Mouse (Mus musculus) ovary, postnatal 36 days (tissue): ENCODE data around the gene Srsf2.
A peak's percentile ranks its signal among the peaks of the same experiment; 100 is the strongest.
"Not testable (repeated sequence)": the region's sequence is repeated elsewhere in the genome, so short reads cannot be mapped to it uniquely, and the experiment has no call there.

Experiments
- DNase-seq: peaks from one replicate; pipeline ENCODE4 v3.0.0; 2022; ENCODE audit warnings: low spot score, mixed read lengths

Srsf2 gene

DNA sequence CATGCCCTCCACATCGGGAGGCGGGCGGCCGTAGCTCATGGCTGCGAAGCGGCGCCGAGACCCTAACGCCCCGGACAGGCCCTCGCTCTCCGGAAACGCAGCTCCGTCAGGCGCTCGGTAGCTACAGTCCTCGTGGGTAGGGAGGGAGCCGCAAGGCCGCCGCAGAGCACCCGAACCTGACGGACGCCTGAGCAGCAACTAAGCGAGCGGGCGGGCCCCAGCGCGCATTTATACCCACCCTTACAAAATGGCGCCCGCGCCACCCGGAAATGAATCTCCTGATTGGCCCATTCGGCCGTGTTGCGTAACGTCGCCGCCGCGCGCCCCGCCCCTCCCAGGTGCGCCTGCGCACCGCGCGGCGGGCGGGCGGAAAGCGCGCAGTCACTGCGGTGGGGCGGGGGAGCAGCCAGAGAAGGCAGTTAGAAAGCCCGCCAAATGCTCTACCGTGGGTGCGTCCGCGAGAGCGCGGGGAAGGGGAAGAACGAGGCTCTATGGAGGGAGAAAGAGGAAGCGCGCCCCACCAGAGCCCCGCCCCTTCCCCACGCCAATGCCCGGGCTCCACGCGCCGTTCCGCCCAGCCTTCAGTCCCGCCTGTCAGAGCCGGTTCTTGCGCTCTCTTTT lies at the start of gene Srsf2:
TSS of gene Srsf2 (minus strand) at position 204 of the 621 bp plus-strand sequence.
- peak; percentile 97 for DNase-seq

DNA sequence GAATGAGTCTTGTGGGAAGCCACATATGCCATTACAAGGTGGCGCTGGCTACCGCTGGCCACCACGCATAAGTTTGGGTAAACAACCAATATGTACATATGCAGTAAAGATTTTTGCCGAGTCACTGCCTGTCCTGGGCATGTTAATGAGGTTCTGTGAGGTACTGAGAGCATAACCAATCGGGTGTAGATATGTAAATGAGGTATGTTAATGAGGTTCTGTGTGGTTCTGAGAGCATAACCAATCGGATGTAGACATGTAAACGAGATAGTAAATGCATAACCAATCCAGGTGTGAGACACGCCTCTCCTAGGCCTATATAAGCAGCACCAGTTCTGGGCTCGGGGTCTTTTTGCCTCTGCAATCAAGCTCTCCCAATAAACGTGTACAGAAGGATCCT lies 49.7 kb upstream of the Srsf2 start:
- DNase-seq = not testable (repeated sequence)

DNA sequence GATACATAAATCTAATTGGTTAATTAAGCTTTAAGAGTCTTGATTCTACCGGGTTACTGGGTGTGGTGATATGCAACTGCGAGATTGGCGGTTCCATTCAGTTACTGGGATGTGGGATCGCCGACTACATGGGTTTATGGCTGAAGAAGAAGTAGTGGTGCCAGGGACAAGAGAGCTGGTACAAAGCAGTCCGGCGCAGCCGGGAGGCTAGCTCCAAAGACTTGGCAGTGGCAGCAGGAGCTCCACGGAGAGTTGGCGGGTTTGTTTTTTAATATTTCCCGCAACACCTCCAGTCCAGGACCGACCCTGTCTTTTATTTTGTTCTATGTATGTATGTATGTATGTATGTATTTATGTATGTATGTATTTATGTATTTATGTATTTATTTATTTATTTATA lies 46.4 kb upstream of the Srsf2 start:
- no peak for DNase-seq

DNA sequence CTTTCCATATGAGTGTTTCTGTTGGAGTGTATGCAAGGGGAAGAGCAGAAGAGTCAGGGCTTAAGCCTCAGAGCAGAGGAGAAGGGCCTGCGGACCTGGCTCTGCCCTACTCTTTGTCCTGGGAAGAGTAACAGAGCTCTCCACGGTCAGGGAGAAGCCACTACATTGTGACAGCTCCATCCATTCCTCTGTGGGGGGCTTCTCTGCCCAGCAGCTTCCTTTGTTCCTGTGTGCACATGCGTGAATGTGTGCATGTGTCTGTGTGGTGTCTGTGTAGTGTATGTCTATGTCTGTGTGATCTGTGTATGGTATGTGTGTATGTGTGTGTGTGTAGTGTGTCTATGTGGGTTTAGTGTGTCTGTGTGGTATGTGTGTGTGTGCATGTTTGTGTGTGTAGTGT lies 42.5 kb upstream of the Srsf2 start:
- no peak for DNase-seq

DNA sequence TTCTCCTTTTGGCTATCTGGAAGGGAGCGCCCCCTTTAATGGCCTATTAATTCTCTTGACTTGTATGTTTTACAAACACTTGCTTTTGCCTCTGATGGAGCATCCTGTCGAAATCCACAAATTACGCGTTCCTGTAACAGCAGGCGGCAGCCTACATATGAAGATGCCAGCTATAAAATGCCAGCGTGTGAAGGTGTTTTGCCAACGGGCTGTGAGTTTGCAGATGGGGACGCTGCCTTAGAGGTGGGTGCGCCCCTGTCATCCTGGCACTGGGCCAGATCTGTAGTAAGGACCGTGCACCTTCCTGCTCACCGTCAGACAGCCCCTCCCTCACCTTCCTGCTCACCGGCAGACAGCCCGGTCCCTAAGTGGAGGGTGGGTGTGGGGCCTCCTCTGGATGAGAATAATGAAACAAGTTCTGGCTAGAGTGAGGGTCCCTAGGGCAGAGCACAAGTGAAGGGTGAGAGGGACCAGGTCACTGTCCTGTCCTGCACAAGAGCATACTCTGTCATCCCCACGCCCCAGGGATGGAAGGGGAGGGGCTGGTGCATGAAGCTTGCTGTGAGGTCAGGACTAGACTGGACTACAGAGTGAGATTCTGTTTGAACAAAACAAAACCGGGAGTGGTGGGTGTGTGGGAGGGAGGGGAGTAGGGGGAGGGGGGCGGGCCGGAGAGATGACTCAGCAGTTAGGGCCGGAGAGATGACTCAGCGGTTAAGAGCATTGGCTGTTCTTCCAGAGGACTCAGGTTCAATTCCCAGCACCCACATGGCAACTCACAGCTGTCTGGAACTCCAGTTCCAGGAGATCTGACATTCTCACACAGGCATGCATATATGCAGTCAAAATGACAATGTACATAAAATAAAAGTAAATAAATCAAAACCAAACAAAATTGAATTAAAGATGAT lies 40.9 kb upstream of the Srsf2 start:
- DNase-seq = no peak

DNA sequence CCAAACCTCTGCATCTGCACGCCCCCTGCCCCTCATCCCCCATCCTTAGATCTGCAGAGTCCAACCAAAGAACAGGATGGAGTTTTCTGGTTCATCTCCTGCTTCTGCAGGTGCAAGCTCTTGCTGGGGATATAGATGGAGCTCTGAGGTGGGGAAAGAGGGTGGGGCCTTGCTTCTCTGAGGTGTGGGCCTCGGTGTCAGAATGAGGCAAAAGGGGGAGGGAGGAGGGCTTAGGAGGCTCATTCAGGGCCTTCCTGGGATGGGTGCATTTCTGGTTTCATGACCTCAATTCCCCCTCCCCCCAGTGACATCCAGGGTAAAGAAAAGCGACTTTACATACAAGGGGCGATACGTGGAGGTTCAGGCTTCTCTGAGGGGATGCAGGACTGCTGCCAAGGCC lies 34.2 kb upstream of the Srsf2 start:
- no peak for DNase-seq

DNA sequence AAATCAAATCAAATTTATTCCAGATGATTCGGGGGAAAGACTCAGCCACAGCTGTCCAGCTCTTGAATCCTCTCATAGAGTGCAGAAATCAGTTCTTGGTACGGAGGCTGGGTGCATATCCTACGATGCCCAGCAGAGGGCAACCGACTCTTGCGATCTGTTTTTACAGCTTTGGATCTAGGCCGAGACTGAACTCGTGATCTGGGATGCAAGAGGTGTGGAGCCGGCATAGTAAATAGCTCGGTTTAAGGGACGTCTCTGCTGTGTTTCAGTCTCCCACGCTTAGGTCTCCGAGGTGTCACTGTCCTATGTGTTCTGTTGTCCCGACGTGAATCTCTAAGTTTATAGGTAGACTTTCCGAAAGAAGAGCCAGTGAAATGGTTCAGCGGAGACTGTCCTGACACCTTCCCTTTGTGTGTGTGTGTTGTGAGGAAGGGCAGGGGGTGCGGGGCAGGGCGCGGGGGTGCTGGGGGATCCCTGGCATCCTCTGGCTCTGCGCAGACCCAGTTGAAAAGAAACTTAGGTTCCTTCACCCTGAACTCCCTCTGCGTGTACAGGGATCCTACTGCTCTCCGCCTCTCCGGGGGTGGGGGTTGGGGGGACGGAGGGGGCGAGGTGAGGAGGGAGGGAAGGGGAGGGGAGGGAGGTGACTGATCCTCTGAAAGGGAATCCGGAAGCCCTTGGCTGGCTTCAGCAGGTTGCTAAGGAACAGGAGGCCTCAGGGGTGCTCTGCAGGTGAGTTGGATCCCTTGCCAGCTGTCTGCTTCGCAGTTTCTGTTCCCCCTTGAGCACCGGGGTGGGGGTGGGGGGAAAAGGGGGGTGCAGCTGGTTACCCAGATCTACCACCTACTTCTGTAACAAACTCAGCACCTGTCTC lies 32.6 kb upstream of the Srsf2 start:
- peak; percentile 72 for DNase-seq

DNA sequence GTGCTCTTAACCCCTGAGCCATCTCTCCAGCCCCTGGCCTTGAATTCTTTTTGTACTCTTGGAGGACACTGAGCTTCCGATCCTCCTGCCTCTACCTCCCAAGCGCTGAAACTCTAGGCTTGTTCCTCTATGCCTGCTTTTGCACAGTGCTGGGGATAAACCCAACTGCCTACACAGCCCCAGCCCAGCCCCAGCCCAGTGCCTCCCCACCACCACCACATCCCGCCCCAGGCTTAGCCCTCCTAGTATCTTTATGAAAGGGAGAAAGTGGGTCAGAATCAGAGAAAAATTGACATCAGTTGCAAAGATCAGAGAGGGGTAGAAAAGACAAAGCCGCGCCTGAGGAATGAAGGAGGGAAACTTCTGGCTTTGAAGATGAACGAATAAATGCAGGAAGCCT lies 31.2 kb upstream of the Srsf2 start:
- DNase-seq = no peak

DNA sequence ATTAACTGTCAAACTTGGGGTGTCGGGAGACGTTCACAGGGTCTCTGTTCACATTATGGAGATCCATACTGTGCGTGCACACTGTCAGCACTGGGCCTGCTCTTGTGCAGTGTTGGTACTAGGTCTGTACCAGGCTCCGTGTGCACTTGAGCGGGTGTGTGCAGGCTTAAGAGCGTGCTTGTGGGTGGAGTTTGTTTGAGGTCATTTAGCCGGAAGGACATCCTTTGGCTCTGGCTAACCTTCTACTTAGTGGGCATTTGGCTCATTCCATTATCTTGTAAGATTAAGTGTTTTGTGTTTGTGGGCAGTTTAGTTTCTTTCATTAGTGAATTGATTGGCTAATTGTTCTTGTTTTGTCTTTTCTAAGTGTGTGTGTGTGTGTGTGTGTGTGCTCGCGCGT lies 29.6 kb upstream of the Srsf2 start:
- DNase-seq = no peak

DNA sequence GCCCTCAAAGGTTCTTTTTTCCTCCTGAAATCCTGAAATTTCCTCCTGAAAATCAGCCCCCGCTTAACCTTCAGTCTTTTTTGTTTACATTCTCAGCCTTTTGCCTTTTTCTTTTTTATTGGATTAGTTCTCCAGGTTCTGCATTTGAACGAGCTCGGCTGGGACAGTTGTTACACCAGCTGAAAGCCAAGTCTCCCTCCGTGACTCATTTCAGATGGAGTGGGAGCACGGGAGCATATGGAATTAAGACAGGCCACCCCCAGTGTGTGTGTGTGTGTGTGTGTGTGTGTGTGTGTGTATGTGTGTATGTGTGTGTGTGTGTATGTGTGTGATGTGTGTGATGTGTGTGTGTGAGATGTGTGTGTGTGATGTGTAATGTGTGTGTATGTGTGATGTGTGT lies 28.5 kb upstream of the Srsf2 start:
- no peak for DNase-seq

DNA sequence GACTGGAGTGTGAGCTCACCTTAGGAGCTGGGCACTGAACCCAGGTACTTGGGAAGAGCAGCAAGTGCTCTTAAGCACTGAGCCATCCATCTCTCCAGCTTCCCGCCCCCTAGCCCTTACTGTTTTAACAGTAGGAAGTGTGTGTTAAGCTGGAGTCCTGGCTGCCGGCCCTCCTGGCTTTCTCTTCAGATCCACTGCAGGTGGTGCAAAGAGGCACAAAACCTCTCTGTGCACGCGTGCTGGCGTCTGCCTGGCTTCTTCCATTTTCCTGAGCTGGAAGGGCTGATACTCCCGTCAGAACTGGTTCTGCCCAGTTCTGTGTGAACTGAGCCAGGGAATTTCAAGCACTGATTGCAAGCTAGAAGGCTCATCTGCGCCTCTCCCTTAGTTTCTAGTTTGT lies 27.9 kb upstream of the Srsf2 start:
- DNase-seq = no peak

DNA sequence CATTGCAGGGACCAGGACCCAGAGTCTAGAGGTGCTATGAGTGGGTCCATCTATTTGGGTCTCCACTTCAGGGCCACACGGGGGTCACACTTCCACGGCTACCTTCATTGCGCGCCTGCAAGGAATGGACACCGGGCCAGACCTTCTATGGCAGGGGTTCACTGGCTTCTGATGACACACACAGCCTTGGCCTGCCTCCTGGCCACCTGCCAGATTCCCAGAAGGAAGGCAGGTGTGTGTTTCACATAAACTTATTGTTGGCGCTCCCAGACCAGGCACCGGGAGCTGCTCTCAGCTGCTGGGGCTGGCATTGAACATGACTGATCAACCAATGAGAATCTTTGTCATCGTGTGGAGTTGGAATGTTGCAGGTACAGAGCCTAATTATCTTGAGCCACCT lies 25.6 kb upstream of the Srsf2 start:
- no peak for DNase-seq

DNA sequence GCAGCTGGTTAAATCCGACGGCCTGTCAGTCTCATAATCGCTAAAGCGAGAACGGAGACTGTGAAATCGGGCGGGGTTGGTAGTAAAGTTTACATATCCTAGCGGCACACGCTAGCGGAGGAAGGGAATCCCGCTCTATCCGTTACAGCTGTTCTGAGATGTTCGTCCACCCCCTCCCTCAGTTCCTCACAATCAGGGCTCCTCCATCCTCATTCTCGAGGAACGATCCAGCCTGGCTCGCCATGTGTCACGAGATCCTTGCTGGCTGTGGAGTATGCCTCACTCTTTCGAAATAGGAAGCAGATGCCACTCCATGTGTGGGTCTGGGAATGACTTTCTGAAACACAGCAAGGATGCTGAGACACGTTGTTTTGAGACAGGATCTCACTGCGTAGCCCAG lies 21.1 kb upstream of the Srsf2 start:
- DNase-seq = no peak

DNA sequence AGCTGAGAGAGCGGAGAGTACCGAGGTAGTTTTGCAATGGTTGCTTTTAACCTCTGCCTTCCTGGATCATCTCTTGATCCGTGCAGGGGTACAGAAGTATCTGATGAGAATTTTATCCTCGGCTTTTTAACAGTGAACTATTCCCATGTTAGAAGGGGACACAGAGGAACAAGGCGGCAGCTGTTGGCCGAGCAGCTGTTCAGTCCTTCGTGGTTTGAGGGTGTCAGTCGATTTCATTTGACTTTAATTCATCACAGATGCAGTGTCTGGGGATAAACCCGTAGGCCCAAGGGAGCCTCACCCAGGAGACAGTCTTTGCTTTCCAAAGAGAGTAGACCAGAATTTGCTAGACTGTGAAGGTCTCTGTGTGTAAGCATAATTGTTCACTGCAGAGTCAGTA lies 18.6 kb upstream of the Srsf2 start:
- no peak for DNase-seq

DNA sequence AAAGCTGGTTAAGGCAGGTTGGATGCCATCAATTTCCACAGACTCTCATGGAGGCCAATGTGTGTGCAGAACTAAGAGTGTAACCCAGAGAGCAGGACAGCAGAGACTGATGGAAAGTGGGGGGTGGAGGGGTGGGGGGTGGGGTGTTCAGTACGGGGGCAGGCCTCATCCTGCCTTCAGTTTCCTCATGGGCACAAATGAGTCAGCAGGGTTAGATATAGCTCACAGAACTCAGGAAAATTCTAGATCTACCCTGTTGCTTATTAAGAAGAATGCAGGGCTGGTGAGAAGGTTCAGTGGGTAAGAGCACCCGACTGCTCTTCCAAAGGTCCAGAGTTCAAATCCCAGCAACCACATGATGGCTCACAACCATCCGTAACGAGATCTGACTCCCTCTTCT lies 16.7 kb upstream of the Srsf2 start:
- no peak for DNase-seq

DNA sequence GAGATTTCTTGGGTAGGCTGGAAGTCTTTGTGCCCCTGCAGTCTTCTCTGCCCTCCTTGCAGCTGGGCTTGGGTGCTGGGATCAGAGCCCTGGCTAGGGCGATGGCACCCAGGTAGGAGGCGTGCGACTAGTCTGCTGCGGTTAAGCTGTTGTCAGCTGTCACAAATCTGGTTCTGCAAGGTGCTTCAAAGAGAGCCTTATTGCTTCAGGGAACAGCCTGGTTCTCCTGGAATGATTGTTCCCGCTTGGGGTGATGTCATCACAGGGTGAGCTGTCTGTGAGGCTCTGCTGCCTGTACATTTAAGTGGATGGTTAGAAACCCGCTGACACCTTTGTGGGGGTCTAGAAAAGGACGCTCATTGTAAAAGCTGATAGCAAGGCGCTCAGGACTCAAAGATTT lies 16.3 kb upstream of the Srsf2 start:
- DNase-seq = no peak

DNA sequence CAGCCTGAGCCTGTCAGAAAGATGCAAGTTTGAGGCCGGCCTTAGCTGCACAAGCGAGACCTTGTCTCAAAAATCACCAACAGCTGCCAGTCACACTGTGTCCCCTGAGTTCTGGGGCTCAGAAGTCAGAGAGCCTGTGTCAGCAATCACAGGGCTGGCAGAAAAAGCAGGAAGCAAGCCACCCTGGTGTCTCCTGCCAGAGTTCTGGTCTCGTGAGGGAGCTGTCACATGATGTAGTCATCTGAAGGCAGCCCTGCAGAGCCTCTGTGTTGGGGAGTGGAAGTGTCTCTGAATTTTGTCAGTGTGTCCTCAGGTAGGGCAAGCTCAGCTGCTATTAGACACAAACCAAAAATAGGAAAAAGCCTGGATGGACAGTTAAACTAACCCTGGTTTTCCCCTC lies 15.2 kb upstream of the Srsf2 start:
- DNase-seq = peak; percentile 22

DNA sequence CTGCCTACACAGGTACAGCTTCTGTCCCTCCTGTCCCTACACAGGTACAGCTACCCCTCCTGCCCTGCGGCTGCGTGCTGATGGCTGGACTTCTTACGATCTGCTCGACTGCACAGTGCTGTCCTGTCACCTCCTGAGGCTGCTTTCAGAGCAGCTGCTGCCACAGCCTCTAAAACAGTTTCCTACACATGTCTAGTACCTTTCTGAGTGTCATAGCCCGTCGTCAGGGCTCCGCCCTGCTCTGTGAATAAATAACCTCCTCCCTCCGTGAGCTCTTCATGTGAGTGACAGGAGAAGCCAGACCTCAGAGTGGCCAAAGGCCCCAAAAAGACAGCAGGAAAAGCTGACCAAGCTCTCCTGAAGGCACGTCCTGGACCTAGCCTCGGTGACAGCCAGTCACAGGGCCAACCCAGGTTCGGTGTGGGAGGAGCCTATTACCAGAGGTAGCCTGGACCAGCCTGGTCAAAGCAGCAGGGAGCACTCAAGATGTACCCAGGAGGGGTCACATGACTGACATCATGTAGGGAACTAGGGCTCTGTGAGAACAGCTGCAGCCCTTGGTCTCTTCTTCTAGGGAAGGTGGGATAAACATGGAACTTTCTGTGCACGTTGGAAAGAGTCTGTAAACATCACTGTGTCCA lies 13.2 kb upstream of the Srsf2 start:
- no peak for DNase-seq

DNA sequence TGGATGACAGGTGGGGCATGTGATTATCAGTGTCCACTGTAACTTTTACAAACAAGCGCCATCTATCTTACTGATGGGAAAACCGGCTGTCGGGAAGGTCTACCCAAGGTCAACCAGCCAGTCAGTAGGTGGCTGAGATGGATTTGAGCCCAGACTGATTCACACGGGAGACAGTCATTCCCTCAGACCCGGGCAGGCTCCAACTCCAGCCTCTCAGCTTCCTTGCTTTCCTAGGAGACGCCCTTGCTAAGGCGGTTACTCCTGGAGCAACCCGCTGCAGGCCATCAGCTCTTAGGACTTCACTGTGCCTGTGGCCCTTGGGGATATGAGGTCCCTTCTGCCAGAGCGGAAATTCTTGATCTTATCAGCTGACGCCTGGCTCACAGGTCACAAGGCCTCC lies 11.6 kb upstream of the Srsf2 start:
- no peak for DNase-seq

DNA sequence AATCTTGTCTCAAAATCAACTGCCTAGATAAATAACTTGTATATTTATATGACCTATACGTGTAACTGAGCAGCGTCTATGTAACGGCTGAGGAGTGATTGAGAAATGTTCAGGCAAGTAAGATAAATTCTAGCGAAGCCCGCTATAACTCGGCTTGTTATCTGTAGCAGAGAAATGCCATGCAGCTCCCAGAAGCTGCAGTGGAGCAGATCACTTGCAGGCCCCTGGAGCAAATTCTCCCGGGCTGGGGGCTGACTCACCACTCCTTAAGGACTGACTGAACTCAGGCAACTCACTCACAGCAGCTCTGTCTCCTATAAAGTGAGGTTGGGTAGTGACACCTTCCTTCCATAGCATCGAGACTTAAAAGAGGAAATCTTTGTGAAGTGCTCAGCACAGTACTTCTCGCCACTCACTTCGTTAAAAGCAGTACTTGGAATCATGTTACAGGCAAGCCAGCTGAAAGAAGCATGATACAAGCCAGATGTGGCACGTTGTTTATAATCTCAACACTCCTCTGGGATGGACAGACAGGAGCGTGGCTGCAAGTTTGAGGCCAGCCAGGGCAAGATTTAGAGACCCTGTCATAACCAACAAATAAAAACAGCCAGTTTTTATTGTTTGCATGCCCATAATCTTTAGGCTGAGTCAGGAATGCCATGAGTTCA lies 4.4 kb upstream of the Srsf2 start:
- DNase-seq = no peak

DNA sequence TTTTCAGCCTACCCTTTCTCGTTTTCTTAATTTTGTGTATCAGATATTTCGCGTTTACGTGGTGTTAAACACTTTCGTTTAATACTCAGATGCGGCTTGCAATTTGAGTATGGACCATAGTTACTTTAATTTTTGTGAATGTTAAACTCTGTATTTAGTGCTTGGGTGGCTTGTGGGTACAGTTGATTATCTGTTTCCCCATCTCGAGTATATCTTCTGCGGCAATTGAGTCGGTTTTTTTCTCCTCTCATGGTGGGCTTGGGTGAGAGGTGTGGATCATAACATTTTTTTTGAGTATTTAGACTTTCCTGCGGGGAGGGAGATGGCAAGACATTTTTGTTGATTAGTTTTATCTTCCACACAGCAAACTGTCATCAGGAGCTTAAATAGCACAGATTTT lies 1.4 kb upstream of the Srsf2 start:
- DNase-seq = no peak

DNA sequence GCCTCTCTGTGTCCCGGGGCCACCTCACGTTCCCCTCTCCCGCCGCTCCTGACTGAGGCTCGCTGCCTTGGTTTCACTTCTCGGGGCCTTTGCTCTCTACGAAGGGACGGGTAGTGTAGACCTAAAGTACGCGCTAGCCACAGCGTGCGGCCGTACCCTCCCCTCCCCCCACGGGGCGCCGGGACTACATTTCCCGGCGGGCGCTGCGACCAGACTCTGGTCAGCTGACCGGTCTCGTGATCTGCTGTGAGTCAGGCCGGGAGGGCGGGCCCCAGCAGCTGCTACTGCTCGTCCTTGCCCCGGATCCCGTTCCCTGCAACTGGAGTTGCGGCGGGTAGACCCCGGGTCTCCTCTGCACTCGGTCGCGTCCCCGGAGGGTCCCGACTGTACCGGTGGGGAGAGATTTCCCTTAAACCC lies 626 bp upstream of the Srsf2 start:
- DNase-seq = peak; percentile 97
